In genomic region chr5:140206726-140207703, GRCm38 (mm10) we compare ENCODE assay signal across 10 mouse cellular contexts.
DNase-seq lines count a peak whose midpoint lies in the region; ATAC-seq and TF ChIP-seq lines count a peak whose summit lies in the region.
"Had no signal": no experiment of that assay in that cellular context is flagged by ENCODE, and none has a peak within 500 bp of the region (broad histone marks: within the 10 kb centered on the region; RNA-seq: fewer than 3 reads in every experiment).

No protein-coding gene starts in this region.

- no peak overlapping the region for H3K4me2 ChIP-seq in intestine, embryonic 15.5 days (replicated peaks)
- no peak overlapping the region for H3K4me2 ChIP-seq in intestine, postnatal 0 days (replicated peaks; ENCODE audit: low read depth)
- no peak overlapping the region for H3K4me2 ChIP-seq in midbrain, embryonic 14.5 days (ENCODE audit: low read length)
- H3K4me2 ChIP-seq: embryonic facial prominence, embryonic 15.5 days had no signal

- H3K9ac ChIP-seq in intestine, embryonic 15.5 days: no peak overlapping the region
- no peak overlapping the region for H3K9ac ChIP-seq in intestine, postnatal 0 days (ENCODE audit: low read depth, low read length)
- no peak overlapping the region for H3K9ac ChIP-seq in midbrain, embryonic 14.5 days (replicated peaks; ENCODE audit: low read length)
- H3K9ac ChIP-seq: embryonic facial prominence, embryonic 15.5 days had no signal

- peak overlapping the region; percentile 8; the same call in 1 of the 2 replicates for H3K27ac ChIP-seq in bone marrow, adult 2 months (ENCODE audit: control insufficient read depth, insufficient read depth, low read depth, low read length, poor library complexity)
- H3K27ac ChIP-seq in intestine, embryonic 15.5 days: no peak overlapping the region
- H3K27ac ChIP-seq in intestine, postnatal 0 days (ENCODE audit: low read depth, low read length): no peak overlapping the region
- H3K27ac ChIP-seq in midbrain, embryonic 14.5 days (replicated peaks; ENCODE audit: low read depth, low read length): no peak overlapping the region
- H3K27ac ChIP-seq: embryonic facial prominence, embryonic 15.5 days; hindbrain, postnatal 0 days had no signal

- TF ChIP-seq CTCF in bone marrow, adult 2 months (IDR thresholded peaks at IDR 0.05; ENCODE audit: control insufficient read depth, insufficient read depth, low read length): no peak
- TF ChIP-seq CTCF in intestine, postnatal 0 days (IDR thresholded peaks at IDR 0.05; ENCODE audit: low read depth): no peak

- peak; percentile 25 for DNase-seq in gastrocnemius, adult 18-20 months (ENCODE audit: low spot score)
- DNase-seq in gastrocnemius, postnatal 14 days: no peak
- peak; percentile 26 for DNase-seq in induced T-regulatory cell, adult 2 months (ENCODE audit: low read depth)
- peak; percentile 56 for DNase-seq in lung, postnatal 10 days
- no peak for DNase-seq in midbrain, embryonic 14.5 days

- ATAC-seq in intestine, embryonic 15.5 days: no peak
- no peak for ATAC-seq in intestine, postnatal 0 days
- ATAC-seq in midbrain, embryonic 14.5 days (ENCODE audit: low FRiP score, low TSS enrichment): no peak
- ATAC-seq: hindbrain, postnatal 0 days had no signal

- intact Hi-C loops in gastrocnemius, postnatal 14 days (cut with DNase I; ENCODE audit: low total_unique reads): no loop called here

- no peak overlapping the region for H3K4me3 ChIP-seq in bone marrow, adult 2 months (replicated peaks; ENCODE audit: control insufficient read depth, low read depth, low read length)
- H3K4me3 ChIP-seq in intestine, embryonic 15.5 days (replicated peaks): no peak overlapping the region
- no peak overlapping the region for H3K4me3 ChIP-seq in intestine, postnatal 0 days (ENCODE audit: low read depth, low read length)
- H3K4me3 ChIP-seq in midbrain, embryonic 14.5 days (replicated peaks; ENCODE audit: low read depth, low read length): no peak overlapping the region
- H3K4me3 ChIP-seq: embryonic facial prominence, embryonic 15.5 days had no signal

- H3K4me1 ChIP-seq in bone marrow, adult 2 months (ENCODE audit: control insufficient read depth, insufficient read depth, low read length): peaks cover 9% of the 10 kb centered on the region
- peaks cover 11% of the 10 kb centered on the region for H3K4me1 ChIP-seq in intestine, embryonic 15.5 days (replicated peaks)
- H3K4me1 ChIP-seq in intestine, postnatal 0 days (replicated peaks; ENCODE audit: control insufficient read depth, insufficient read depth, low read length): no peaks in the 10 kb centered on the region
- H3K4me1 ChIP-seq in midbrain, embryonic 14.5 days (ENCODE audit: control insufficient read depth, insufficient read depth, low read length): peaks cover 6% of the 10 kb centered on the region; the same call in 1 of the 2 replicates

- H3K36me3 ChIP-seq in intestine, embryonic 15.5 days: no peaks in the 10 kb centered on the region
- H3K36me3 ChIP-seq in intestine, postnatal 0 days (ENCODE audit: control insufficient read depth, insufficient read depth): no peaks in the 10 kb centered on the region
- H3K36me3 ChIP-seq in midbrain, embryonic 14.5 days (ENCODE audit: control insufficient read depth, insufficient read depth, low read length): no peaks in the 10 kb centered on the region
- H3K36me3 ChIP-seq: embryonic facial prominence, embryonic 15.5 days had no signal

- H3K27me3 ChIP-seq in intestine, embryonic 15.5 days (replicated peaks): no peaks in the 10 kb centered on the region
- no peaks in the 10 kb centered on the region for H3K27me3 ChIP-seq in intestine, postnatal 0 days (replicated peaks; ENCODE audit: control insufficient read depth, insufficient read depth, low read length)
- no peaks in the 10 kb centered on the region for H3K27me3 ChIP-seq in midbrain, embryonic 14.5 days (ENCODE audit: control insufficient read depth, insufficient read depth, low read length)
- H3K27me3 ChIP-seq: embryonic facial prominence, embryonic 15.5 days had no signal

- TF ChIP-seq POLR2A in bone marrow, adult 2 months (IDR thresholded peaks at IDR 0.05; ENCODE audit: borderline replicate concordance, control insufficient read depth, low read depth, low read length): no peak

- 75% methylated on average over 19 of the region's 19 CpGs for WGBS in bone marrow, adult 2 months
- WGBS in intestine, embryonic 15.5 days: 62% methylated on average over 19 of the region's 19 CpGs
- 54% methylated on average over 19 of the region's 19 CpGs for WGBS in intestine, postnatal 0 days
- 88% methylated on average over 19 of the region's 19 CpGs for WGBS in midbrain, embryonic 14.5 days

- H3K9me3 ChIP-seq in intestine, embryonic 15.5 days: no peaks in the 10 kb centered on the region
- H3K9me3 ChIP-seq in intestine, postnatal 0 days (ENCODE audit: control insufficient read depth): no peaks in the 10 kb centered on the region
- no peaks in the 10 kb centered on the region for H3K9me3 ChIP-seq in midbrain, embryonic 14.5 days (ENCODE audit: control insufficient read depth, low read length)
- H3K9me3 ChIP-seq: embryonic facial prominence, embryonic 15.5 days had no signal

Comparison
In these comparisons a context has a peak if more than half of its experiments do, and no peak if none do; other contexts are left out.
1. DNase-seq: peak in gastrocnemius, adult 18-20 months (single experiment), induced T-regulatory cell, adult 2 months (single experiment) and lung, postnatal 10 days (single experiment); none in gastrocnemius, postnatal 14 days (single experiment) and midbrain, embryonic 14.5 days (single experiment).